Mouse (Mus musculus) limb, embryonic 12.5 days (tissue): Measurements from ENCODE around the gene Rbm19. TPM values are rescaled to one million over a fixed set of nuclear protein-coding genes. Genes with fewer than 3 reads are reported as not detected.

Experiments used
- ATAC-seq: fragments of 200-750 bp; cut with Nextera tagmentation; 2 replicates; pipeline ENCODE4 v1.8.0; 2017; ENCODE audit warnings: low read depth, moderate TSS enrichment; ENCODE audit not compliant: insufficient number of reproducible peaks, insufficient read depth, low FRiP score, low TSS enrichment
- H3K27ac ChIP-seq: fragments of 300-500 bp; sonication (generic); 2 replicates; pipeline ENCODE4 v1.5.1; 2016; ENCODE audit warnings: mild to moderate bottlenecking, moderate library complexity
- H3K27me3 ChIP-seq: fragments of 300-500 bp; sonication (generic); 2 replicates; pipeline ENCODE4 v1.6.1; 2016; ENCODE audit warnings: mild to moderate bottlenecking, moderate library complexity
- H3K36me3 ChIP-seq: fragments of 300-500 bp; sonication (generic); 2 replicates; pipeline ENCODE4 v1.6.1; 2016; ENCODE audit warnings: mild to moderate bottlenecking, moderate library complexity
- H3K4me1 ChIP-seq: fragments of 300-500 bp; sonication (generic); replicated peaks from 2 replicates; pipeline ENCODE4 v1.6.1; 2016
- H3K4me2 ChIP-seq: fragments of 300-500 bp; sonication (generic); 2 replicates; pipeline ENCODE4 v1.6.1; 2016; ENCODE audit warnings: mild to moderate bottlenecking, moderate library complexity
- H3K4me3 ChIP-seq: fragments of 300-500 bp; sonication (generic); replicated peaks from 2 replicates; pipeline ENCODE4 v1.5.1; 2016; ENCODE audit warnings: mild to moderate bottlenecking
- H3K9ac ChIP-seq: fragments of 300-500 bp; sonication (generic); replicated peaks from 2 replicates; pipeline ENCODE4 v1.6.1; 2016; ENCODE audit warnings: mild to moderate bottlenecking, moderate library complexity
- H3K9me3 ChIP-seq: fragments of 300-500 bp; sonication (generic); 2 replicates; pipeline ENCODE4 v1.6.1; 2016; ENCODE audit warnings: mild to moderate bottlenecking, moderate library complexity
- WGBS: fragments of 180-500 bp; shearing (Covaris S2); methylation state at CpG from one replicate; pipeline ENCODE4 v1.1.7; 2016; 5-methylcytosine and 5-hydroxymethylcytosine counted together
- polyA plus RNA-seq: library from polyadenylated mRNA; unstranded; fragments of >200 nt; fragmentation: Nextera tagmentation; extraction: Ambion mirVana; gene quantifications from 2 replicates; pipeline ENCODE4 v1.2.1, GENCODE M21; 2016

Gene Rbm19
- polyA plus RNA-seq, 1 experiment from 2014 or later: 31.1 TPM

DNA sequence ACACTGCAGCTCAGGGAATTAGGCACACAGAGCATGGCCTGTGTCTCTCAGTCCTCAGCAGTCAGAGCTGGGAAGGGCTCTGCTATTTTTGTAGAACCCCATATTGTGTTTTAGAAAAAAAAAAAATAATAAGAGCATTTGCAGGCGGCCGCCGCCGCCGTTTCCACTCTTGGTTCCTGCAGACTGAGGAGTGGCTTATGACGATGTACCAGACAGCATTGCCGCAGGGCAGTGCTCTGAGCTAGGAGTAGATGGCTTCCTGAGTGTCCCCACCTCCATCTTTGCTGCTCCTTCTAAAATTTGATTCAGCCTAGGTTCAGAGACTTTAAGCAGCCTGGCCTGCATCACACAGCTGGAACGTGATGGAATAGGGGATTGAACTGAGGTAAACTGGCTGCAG, 67.1 kb downstream of the Rbm19 start:
- WGBS: 73% methylated on average over 8 of the region's 8 CpGs
- Histone ChIP-seq H3K9me3 (peaks cover 7% of the 10 kb centered on the region; the same call in 1 of the 2 replicates), H3K27ac (peak overlapping the region; percentile 54; the same call in 1 of the 2 replicates), H3K27me3 (no peaks in the 10 kb centered on the region), H3K4me1 (peaks cover 13% of the 10 kb centered on the region), H3K36me3 (peaks cover 37% of the 10 kb centered on the region), H3K4me2 (no peak overlapping the region), H3K4me3 (no peak overlapping the region), H3K9ac (no peak overlapping the region)
- no peak for ATAC-seq

DNA sequence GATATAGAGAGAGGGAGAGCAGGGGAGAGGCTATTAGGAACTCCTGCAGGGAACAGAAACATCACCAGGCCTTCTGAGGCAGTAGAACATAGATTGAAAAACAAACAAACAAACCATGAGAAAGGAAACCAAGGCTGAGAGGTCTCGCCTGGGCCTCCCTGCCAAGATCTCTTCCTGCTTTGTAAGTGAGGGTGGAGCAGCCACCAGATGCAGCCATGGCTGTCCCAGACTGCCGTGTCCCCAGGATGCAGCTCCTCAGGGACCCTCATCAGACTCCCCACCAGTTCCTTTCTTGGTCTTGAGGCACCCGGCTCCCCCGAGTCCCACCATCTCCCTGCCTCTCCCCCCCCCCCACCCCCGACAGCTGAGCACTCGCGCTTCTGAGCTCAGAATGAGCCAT, 67.5 kb downstream of the Rbm19 start:
- H3K9ac ChIP-seq: 0 out of 2 replicates have a peak overlapping the region, but pooled peaks have one; percentile 34
- 47% methylated on average over 7 of the region's 7 CpGs for WGBS
- no peak overlapping the region for H3K4me3 ChIP-seq
- H3K27me3 ChIP-seq: no peaks in the 10 kb centered on the region
- H3K27ac ChIP-seq: peak overlapping the region; percentile 54; the same call in 1 of the 2 replicates
- no peak for ATAC-seq
- peaks cover 7% of the 10 kb centered on the region; the same call in 1 of the 2 replicates for H3K9me3 ChIP-seq
- H3K36me3 ChIP-seq: peaks cover 41% of the 10 kb centered on the region
- peaks cover 13% of the 10 kb centered on the region for H3K4me1 ChIP-seq
- no peak overlapping the region for H3K4me2 ChIP-seq

DNA sequence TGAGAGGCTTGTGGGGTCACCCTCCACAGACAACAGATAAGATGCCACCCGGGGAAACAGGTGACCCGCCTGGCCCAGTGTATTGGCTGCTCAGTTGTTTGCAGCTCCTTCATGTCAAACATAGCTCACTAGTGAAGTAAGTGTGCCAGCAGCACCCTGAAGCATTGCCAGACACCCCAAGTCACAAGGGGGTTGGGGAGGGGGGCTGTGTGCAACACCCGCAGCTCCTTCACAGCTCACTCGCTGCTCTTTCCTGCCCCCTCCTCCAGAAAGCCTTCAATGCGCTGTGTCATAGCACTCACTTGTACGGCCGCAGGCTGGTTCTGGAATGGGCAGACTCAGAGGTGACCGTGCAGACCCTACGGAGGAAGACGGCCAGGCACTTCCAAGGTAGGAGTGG, 69.7 kb downstream of the Rbm19 start:
- no peaks in the 10 kb centered on the region for H3K27me3 ChIP-seq
- no peak overlapping the region for H3K4me3 ChIP-seq
- H3K4me2 ChIP-seq: no peak overlapping the region
- H3K4me1 ChIP-seq: peaks cover 13% of the 10 kb centered on the region
- WGBS: 94% methylated on average over 10 of the region's 10 CpGs
- H3K27ac ChIP-seq: no peak overlapping the region
- H3K36me3 ChIP-seq: peaks cover 22% of the 10 kb centered on the region; the same call in 1 of the 2 replicates
- no peak overlapping the region for H3K9ac ChIP-seq
- no peaks in the 10 kb centered on the region for H3K9me3 ChIP-seq
- no peak for ATAC-seq

DNA sequence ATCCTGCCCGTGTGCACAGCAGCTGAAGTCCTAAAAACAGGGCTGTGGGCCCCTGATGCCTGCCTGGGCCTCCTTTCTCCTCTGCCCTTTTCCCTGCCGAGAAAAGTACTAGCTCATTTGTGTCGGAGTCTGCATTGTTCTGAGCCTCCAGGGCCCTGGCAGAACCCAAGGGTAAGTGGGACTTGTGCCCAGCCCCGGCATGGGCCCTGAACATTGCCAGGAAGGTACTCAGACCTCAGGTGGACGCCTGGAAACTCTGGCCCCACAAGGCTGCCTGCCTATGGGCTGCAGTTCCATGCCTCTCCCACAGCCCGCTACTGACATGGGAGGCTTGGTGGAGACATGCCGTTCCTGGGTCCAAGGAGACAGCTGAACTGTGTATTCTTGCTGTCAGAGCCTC, 72.3 kb downstream of the Rbm19 start:
- no peak overlapping the region for H3K27ac ChIP-seq
- no peak for ATAC-seq
- no peak overlapping the region for H3K9ac ChIP-seq
- no peaks in the 10 kb centered on the region; the same call in 1 of the 2 replicates for H3K27me3 ChIP-seq
- no peak overlapping the region for H3K4me3 ChIP-seq
- peaks cover 17% of the 10 kb centered on the region for H3K4me1 ChIP-seq
- 79% methylated on average over 7 of the region's 7 CpGs for WGBS
- H3K9me3 ChIP-seq: no peaks in the 10 kb centered on the region
- H3K4me2 ChIP-seq: no peak overlapping the region
- H3K36me3 ChIP-seq: peaks cover 15% of the 10 kb centered on the region; the same call in 1 of the 2 replicates

DNA sequence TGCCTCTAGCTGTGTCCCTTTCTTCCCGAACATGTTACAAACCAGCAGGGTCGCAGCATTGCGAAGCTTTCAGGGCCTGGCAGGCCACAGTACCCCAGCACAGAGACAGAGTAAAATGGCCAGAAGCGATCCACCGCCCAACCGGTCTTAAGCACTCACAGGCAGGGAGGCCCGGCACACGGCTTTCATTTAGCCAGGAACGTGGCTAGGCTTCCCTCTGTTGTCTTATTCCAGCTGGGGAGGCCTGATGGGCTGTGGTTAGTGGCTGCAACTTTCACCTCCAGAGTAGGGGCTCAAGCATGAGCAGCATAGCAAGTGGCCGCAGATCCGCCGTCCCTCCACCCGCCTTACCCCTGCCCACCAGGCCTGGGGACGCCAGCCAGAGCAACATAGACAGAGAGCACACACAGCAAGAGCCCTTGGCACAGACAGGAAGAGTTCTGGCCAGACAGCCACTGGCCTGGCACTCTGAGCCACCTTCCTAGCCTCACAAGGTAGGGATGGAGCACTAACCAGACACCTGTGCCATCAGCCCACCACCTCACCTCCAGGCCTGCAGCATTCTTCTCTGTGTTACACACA, 73.8 kb downstream of the Rbm19 start:
- no peak for ATAC-seq
- Histone ChIP-seq H3K36me3 (peaks cover 16% of the 10 kb centered on the region; the same call in 1 of the 2 replicates), H3K4me1 (peaks cover 25% of the 10 kb centered on the region), H3K4me2 (no peak overlapping the region), H3K27me3 (no peaks in the 10 kb centered on the region; the same call in 1 of the 2 replicates), H3K27ac (no peak overlapping the region), H3K4me3 (no peak overlapping the region), H3K9ac (no peak overlapping the region), H3K9me3 (no peaks in the 10 kb centered on the region)
- 79% methylated on average over 14 of the region's 14 CpGs for WGBS

DNA sequence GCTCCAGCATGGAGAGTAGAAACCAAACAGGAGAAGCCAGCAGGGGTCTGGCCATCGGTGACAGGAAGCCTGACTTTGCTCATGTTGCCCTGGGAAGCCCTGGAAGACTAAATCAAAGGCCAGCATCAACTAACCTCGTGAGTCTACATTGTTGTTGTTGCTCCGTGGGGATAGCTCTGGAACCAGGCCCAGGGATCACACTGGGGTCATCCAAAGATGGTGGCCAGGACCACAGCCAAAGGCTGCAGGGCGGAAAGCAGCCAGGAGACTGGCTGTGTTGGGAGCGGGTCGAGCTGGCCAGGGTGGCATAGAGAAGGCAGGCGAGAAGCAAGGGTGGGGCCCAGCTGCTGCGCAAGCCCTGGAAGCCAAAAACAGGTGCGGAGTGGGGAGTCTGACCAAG, 75.4 kb downstream of the Rbm19 start:
- Histone ChIP-seq H3K9ac (no peak overlapping the region), H3K27me3 (no peaks in the 10 kb centered on the region; the same call in 1 of the 2 replicates), H3K4me2 (no peak overlapping the region), H3K4me3 (no peak overlapping the region), H3K36me3 (peaks cover 11% of the 10 kb centered on the region; the same call in 1 of the 2 replicates), H3K27ac (no peak overlapping the region), H3K4me1 (peaks cover 37% of the 10 kb centered on the region), H3K9me3 (no peaks in the 10 kb centered on the region)
- WGBS: 86% methylated on average over 9 of the region's 9 CpGs
- ATAC-seq: no peak

DNA sequence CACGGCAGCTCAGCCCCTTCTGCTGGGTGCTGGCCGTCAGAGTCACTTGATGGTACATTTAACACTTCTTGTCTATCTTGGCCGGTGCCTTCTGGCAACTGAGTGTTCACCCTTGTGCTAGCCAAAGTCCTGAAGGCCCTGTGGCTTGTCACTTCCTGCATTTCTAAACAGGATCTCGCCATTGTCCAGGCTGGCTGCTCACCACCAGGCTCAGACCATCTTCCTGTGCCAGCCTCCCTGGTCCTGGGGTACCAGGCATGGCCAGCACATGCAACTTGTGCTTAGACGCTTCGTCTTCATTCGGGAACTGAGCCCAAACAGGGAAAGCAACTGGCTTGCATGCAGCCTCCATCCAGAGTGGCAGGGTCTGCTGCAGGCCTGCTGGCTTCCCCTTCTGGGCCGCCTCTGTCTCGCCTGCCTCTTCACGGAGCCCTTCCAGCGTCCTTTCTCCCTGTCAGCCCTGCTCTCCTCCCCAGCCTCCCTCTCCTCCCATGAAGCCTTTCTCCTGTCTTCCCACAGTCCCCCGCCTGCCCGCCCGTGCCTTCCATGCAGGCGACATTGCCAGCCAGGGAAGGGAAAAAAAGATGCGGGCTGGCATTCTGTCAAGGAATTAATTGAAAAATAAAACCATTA, 78.2 kb downstream of the Rbm19 start:
- Histone ChIP-seq H3K27ac (peak overlapping the region; percentile 12; the same call in 1 of the 2 replicates), H3K27me3 (no peaks in the 10 kb centered on the region; the same call in 1 of the 2 replicates), H3K36me3 (peaks cover 22% of the 10 kb centered on the region), H3K4me3 (no peak overlapping the region), H3K9ac (0 out of 2 replicates have a peak overlapping the region, but pooled peaks have one; percentile 12), H3K9me3 (no peaks in the 10 kb centered on the region), H3K4me1 (peaks cover 37% of the 10 kb centered on the region), H3K4me2 (peak overlapping the region; percentile 8; the same call in 1 of the 2 replicates)
- ATAC-seq: no peak
- WGBS: 56% methylated on average over 16 of the region's 16 CpGs

DNA sequence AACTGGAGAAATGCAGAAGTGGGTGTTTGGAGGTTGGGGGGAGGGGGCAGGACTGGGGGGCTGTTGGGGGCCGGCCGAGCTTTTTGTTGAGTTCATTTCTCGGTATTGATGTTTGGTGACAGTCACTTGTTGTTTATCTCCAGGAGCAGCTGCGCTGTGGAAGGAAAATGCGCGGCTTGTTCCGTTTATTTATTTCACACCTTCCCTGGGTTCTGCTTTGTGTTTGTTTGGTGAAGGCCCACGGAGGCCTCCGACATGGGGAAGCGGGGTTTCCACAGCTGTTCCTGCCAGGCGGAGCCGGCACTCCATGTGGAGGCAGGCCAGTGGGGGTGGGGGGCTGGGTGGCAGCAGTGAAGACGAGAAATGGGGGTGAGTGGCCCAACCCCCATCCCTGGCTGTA, 78.7 kb downstream of the Rbm19 start:
- Histone ChIP-seq H3K9ac (no peak overlapping the region), H3K4me1 (peaks cover 37% of the 10 kb centered on the region), H3K4me3 (no peak overlapping the region), H3K27ac (peak overlapping the region; percentile 12), H3K4me2 (peak overlapping the region; percentile 8; the same call in 1 of the 2 replicates), H3K9me3 (no peaks in the 10 kb centered on the region), H3K27me3 (no peaks in the 10 kb centered on the region; the same call in 1 of the 2 replicates), H3K36me3 (peaks cover 27% of the 10 kb centered on the region)
- WGBS: 26% methylated on average over 13 of the region's 13 CpGs
- ATAC-seq: no peak

DNA sequence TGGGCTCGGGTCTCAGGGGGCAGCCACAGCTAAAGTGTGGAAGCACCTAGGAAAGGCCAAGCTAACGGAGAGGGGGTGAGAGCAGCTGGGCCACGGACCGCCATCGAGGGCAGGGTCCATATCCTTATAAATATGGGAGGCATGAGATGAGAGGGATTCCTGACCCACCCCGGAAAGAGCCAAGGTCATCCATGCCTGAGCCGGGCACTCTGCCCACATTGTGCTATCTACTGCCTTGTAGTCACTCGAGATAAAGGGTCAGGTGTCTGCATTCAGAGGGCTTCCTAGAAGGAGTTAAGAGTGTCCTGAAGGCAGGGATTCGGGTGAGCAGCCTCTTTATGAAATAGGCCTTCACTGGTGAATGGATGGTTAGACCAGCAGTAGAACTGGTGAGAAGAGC, 80.6 kb downstream of the Rbm19 start:
- Histone ChIP-seq H3K4me3 (no peak overlapping the region), H3K27ac (no peak overlapping the region), H3K36me3 (peaks cover 31% of the 10 kb centered on the region), H3K9ac (no peak overlapping the region), H3K4me1 (peaks cover 37% of the 10 kb centered on the region), H3K4me2 (no peak overlapping the region), H3K9me3 (no peaks in the 10 kb centered on the region), H3K27me3 (no peaks in the 10 kb centered on the region; the same call in 1 of the 2 replicates)
- WGBS: 85% methylated on average over 9 of the region's 9 CpGs
- no peak for ATAC-seq

DNA sequence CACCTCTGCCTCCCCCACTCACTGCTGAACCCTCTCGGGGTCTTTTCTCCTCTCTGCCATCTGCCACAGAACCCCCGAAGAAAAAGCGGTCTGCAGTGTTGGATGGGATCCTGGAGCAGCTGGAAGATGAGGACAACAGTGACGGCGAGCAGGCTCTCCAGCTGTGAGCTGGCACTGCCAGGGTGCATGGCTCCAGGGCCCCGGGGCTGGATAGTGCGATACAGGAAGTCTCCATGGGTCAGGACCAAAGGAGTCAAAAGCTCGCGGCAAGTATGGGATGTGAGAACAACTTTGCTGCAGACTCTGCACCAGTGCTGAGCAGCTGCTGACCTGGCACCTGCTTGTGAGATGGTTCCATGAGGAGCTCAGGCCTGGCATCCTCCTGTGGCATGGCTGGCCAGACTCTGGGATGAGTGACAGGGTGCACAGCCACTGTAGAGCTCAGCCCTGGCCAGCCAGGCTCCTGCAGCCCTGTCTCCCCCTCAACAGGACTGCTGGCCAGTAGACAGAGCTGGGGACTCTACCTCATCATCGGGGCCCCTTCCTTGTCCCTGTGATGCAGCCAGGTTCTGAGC, 81.6 kb downstream of the Rbm19 start:
- H3K27me3 ChIP-seq: no peaks in the 10 kb centered on the region
- no peak for ATAC-seq
- 92% methylated on average over 10 of the region's 10 CpGs for WGBS

DNA sequence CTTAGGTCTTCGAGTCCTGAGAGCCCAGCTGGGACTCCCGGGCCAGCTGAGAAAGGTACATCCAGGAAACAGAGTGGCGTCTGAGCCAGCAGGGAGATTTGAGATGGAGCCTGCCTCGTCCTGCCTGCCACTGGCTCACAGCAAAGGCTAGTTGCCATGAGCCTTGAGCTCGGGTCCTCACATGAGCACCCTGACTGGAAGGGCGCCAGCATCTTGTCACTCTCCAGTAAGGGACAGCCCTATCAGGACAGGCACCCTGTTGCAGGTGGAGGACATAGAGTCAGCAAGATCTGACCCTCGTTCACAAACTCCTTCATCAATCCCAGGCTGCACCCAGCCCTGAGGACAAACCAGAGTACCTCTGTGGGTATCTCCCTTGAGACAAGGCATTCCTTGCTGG, 83.6 kb downstream of the Rbm19 start:
- no peaks in the 10 kb centered on the region for H3K27me3 ChIP-seq
- 91% methylated on average over 7 of the region's 7 CpGs for WGBS
- no peak for ATAC-seq
- no peaks in the 10 kb centered on the region for H3K9me3 ChIP-seq
- H3K9ac ChIP-seq: no peak overlapping the region
- no peak overlapping the region for H3K4me3 ChIP-seq
- peaks cover 29% of the 10 kb centered on the region for H3K36me3 ChIP-seq
- peaks cover 14% of the 10 kb centered on the region for H3K4me1 ChIP-seq
- H3K27ac ChIP-seq: no peak overlapping the region
- H3K4me2 ChIP-seq: no peak overlapping the region

More for the DNA sequence above, 81.6 kb downstream of the Rbm19 start:
- Histone ChIP-seq H3K9ac (no peak overlapping the region), H3K36me3 (peaks cover 31% of the 10 kb centered on the region), H3K4me2 (no peak overlapping the region), H3K9me3 (no peaks in the 10 kb centered on the region), H3K27ac (no peak overlapping the region), H3K4me3 (no peak overlapping the region), H3K4me1 (peaks cover 30% of the 10 kb centered on the region)
